Mouse (Mus musculus) spleen, adult 12 weeks (tissue): Measurements from ENCODE around the gene Abtb2.

Experiments
- DNase-seq: peaks from one replicate; pipeline ENCODE4 v3.0.0; 2022; ENCODE audit warnings: low spot score

Abtb2 gene

DNA sequence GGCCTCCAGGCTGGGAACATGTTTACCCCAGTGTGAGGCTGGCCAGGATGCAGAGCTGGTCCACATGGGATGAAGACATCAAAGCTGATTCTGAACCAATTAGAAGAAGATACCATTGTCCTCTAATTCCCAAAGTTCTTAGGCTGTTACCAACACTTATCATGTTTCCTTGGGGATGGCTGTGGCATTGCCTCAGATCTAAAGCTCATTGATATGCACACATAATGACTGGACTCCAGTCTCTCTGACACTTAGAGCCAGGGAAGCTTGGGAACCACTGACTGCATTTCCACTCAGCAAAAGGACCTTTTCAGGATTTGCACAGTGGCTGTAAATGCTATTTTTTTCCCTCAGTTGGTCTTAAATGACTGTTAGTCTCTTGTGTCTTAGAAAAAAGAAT is 52.3 kb downstream of the Abtb2 start:
- DNase-seq = no peak

DNA sequence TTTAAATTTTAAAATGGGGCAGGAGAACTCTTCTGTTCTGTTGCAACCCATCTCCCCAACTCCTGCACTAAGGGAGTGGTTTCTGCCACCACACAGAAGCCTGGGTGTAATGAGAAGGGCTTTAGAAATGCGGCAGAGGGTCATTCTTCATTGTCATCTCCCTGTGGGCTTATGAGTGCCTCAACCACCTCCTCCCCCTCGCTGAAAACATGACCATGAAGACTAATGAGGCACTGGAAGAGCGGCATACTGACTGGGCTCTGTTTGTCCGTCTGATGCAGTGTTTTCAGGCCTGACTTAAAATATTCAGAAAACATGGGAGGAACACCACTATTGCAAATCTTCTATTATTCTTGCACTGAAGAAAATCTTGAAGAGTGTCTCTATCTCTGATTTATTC is 56.8 kb downstream of the Abtb2 start:
- DNase-seq = no peak

DNA sequence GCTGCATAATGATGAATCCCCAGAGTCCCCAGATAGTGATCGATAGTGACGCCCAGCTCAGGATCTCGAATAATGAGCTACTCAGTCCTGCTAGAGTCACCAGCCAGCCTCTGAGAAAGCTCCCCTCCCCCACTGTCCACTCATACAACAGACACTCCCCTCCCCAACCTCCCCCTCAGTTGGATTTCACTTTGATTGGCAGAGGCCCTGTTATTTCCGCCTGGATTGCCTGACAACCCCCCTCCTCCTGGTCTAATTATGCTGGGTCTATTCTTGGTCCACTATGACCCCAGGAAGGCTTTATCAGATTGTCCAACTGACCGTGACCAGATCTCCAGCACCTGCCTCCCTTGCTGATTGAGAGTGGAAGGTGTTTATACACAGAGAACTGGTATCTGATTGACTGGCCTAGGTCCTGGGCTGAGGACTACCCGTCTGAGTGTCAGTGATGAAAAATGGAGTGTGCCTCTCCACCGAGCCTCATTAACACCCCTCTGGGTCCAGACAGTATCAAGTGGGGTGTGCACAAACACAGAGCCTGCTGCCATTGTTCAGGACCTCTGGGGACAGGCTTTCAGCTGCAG is 59.3 kb downstream of the Abtb2 start:
- DNase-seq = no peak

DNA sequence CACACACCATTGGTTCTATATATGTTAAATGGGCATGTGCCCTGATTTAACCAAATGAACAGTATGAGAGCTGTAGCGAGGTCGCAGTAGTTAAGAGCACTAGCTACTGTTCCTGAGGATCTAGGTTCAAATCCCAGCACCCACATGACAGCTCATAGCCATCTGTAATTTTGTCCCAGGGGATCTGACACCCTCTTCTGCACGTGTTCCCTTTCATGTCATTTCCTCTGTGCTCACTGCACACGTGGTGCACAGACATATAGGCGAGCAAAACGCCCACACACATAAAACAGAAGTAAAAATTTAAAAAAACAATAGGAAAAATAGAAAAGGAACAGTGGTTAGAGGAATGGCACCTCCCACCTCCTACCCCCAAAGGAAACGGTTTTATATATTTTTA is 61.0 kb downstream of the Abtb2 start:
- DNase-seq = no peak

DNA sequence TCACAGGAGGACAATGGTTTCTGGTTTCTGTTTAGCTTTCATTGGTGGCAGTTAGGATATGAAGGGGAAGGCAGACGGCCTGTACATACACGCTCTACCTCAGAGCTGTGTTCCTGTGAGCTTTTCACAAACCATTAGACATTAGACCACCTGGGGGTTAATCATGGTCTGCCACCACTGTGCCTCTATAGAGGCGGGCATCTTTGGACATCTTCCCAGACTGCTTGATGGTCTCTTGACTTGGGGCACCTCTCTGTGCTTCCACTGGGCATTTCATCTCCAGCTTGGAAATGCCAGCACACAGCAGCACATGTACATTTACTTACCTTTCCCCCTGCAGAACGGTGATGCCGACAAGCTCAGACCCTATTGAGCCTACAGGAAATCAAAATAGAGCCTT is 63.8 kb downstream of the Abtb2 start:
- DNase-seq = no peak

DNA sequence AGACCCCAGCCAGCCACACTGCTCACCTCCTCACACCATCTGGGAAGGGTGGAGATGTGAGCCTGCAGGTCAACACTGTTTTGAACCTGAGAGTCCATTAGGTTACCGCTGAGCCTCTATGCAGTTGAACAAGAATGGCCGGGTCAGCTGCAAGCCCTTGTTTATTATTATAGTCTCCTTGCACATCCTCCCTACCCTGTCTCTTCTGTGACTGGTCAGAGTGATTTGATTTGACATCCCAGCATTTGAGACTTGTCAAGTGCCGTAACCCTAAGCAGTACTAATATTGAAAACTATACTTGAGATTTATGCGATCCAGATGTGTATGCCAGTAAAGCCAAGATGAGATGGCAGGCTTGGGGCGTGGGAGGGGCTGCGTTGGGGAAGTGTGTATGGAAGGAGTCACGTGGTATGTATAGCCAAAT is 65.2 kb downstream of the Abtb2 start:
- DNase-seq = no peak

DNA sequence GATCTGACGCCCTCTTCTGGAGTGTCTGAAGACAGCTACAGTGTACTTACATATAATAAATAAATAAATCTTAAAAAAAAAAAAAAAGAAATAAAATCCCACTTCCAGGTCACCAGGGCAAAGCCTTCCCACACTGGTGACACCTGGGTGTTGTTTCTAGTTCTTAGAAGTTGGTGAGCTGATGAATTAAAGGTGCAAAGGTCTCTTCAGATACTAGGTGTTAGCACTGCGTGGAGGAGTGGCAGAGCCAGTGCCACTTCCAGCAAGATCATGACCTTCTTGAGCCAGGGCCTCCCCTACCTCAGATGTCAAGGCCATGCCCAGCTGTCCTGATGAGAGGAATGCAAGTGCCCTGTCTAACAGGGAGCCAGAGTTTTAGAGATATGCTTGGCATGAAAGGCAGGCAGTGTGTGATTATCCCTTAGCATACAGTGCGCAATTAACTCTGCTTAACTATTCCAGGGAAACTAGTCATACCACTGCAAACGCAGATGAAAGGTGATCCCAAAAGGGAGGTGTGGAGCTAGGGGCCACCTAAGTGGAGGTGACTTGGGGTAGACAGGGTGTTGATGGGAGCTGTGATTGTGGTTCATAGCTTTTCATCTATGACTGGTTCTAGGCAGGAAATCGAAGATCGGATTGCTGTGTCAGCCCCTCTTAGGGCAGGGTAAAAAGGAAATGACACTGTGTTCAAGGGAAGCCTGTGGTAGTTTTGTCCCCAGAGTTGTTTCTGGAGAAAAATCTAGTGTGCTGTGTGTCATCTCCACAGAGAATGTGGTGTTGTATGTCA is 66.2 kb downstream of the Abtb2 start:
- peak; percentile 2 for DNase-seq

DNA sequence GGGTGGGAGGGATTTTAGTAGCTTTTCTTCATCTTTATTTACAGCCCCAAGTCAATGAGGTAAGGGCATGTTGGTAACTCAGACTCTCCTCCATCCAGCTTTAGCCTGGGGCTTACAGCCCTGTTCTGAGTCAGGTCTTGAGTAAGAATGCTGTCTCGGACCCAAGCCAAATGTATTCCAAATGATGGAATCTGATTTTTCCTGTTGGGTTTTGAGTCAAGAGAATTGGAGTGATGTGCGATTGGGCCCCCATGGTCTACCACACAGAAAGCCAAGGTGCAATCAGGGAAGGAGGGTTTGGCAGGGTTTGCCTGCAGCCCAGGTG is 66.8 kb downstream of the Abtb2 start:
- no peak for DNase-seq

DNA sequence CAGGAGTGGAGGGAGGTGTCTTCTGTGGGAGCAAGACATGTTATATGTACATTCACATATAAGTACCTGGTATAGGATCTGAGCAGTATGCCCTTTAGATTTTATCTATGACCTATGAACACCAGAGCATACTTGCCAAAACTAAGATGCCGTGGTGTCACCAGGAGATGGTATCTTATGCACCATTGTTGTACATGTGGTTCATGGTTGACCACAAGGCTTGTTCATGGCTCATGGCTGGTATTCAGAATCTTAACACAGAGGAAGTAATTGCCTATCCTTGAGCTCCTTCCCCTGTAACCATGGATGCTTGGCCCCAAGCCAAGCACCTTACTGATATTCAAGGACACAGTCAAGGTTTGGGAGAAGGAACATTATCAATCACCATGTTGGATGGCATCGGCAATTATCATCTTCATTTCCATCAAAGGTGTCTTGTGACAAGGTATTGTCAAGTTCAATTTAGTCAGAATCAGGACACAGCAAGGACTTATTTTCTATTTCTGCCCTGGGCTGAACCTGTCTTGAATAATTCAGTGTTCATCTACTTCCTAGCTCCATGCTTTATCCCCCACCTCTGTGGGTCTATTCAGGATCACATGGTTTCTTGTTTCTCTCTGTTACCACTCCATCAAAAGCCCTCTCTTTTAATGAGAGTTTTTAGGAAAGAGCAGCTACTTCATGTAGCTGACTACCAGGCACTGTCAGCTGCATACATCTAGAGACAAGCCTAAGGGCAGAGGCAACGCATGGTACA is 69.8 kb downstream of the Abtb2 start:
- DNase-seq = no peak

DNA sequence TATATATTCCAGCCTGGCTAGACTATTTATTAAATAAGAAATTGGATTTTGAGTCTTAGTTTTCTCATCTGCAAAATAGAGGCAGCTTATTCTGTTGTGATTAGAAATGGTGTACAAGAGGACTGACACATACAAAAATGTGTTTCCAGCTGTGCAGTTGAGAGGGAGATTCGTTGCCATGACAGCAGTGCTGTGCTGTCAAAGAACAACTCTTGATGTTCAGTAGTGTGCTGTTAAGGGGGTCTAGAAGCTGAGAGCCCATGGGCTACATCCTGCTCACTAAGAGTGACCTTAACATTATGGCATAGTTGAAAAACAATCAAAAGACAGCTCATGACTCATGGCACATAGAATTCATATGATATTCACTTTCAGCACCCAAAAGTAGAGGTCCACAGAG is 71.3 kb downstream of the Abtb2 start:
- DNase-seq = no peak

DNA sequence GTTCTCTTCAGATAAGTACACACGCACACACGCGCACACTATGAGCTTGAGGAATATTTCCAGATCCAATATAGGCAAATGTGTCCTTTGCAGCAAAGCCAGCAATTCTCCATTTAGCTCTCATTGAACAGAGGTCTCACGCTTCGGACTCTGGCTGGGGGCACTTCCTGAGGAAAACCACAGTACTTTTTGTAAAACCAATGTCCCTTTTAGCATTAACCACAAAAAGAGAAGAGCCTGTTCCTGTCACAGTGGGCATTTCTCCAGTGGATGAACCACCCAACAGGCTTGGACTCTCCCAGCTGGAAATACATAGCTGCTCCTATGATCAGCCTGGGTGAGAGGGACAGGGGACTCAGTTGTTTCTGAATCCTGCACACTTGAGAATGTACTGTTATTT is 71.8 kb downstream of the Abtb2 start:
- no peak for DNase-seq

DNA sequence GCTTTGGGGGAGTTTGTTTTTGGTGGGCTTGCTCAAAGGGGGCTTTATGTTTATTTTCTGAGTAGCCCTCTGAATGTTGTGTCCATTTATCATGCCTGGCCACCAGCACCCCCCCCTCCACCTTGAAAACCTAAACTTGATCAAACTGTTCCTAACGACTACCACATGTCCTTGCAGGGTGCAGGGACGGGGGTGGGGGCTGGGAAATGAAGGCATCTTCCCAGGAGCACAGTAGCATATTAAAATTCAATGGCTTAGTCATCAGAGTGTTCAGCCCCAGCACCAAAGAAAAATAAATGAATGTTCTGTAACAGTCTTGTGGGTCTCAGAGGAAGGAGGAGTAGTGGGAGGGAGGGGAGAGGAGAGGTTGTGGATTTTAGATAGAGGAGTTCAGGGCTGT is 73.6 kb downstream of the Abtb2 start:
- no peak for DNase-seq

DNA sequence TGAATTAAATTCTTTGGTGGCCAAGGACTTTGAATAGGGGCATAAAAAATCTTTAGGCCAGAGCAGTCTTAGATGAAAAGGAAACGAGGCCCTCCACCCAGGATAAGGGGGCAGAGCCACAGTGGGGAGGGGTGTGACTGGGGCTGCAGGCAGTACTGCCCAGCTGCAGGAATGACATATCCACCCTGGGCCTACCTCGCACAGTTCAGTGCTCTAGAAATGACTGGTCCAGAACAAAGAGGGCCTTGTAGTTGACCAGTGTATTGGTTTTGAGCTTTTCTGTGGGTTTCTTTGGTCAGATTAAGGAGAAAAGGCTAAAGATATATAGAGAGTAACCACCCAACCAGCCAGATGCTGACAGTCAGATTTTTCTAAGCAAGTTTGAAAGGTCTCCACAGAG is 74.8 kb downstream of the Abtb2 start:
- DNase-seq = no peak

DNA sequence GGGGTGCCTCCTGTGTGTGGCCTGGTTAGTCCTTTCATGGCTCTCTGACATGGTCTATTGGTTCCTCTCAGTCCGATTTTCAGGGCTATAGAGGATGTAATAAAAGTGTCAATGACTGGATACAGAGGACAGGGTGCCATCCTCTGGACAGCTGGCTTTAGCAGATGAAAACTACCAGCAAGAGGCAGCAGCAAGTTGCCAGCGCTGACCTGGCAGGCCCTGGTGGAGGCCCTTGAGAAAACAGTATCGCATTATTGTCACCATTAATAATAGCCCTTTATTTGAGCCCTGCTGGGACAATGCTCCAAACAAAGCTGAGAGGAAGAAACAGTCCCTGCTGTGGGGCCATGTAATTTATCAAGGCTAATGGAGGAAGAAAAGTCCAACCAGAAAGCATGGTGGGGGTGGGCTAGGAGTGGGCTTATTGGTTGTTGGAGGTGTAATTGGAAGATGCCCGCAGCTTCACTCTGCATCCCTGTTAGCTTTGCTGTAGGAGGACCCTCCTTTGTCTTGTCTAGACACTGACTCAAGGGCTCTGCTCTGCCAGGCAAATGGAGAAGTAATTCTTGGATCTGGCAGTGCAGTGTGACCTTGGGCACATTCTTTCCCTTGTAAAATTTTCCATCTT is 77.6 kb downstream of the Abtb2 start:
- DNase-seq = no peak

DNA sequence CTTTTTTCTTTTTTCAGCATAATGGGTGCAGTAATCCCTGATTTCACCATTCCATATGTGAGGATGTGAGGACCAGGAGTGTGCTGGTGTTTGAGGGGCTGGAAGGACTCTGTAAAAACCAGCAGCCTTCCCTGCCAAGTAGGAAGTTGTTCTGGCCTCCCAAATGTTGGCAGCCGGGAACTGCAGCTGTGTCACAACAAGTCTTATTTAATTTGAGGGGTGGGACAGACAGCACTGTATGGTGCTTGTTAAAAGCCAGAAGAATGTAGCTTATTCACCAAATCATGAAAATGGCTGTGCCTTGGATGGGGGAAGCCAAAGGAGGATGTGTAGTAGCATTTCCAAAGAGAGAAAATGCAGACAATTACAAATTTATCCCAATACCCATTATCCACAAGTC is 78.3 kb downstream of the Abtb2 start:
- DNase-seq = no peak

DNA sequence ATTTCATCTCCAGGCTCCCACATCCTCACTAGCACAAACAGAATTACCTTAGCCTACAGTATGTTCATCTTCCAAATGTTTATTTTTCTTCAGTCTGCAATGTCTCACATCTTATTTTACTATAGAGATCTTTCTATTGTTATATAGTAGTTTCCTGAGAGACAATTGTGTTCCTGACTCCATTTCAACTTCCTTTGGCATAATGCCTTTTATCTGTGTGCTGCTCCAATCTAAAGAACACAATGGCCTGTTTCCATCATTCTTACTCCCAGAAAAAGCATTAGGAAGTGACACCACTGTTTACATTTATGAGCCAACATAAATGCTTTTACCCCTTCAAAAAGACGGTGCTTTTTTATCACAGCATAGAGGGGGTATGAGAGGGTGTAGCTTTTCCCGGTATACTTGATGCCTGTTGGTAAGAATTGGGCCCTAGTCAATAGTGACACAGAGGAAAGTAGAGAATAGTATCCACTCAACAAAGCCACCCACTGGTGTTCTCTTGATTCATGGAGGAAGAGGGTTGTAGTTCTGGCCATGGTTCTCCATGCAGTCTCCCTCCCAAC is 84.3 kb downstream of the Abtb2 start:
- DNase-seq = no peak

DNA sequence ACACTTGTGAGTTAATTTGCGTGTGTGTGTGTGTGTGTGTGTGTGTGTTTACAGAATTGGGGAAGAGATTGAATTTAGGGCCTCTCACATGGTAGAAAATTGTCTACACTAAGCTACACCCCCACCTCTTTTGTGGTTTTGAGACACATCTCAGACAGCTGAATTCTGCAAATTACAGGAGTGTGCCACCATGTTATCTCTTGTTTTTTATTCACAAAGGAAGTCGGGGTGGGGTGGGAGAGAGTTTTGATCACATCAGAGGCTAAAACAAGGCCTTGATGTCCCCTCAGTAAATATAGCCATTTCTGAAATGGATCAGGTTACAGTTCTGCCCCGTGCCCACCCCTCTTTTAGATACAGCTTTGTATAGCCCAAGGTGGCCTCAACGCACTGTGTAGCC is 86.0 kb downstream of the Abtb2 start:
- no peak for DNase-seq

DNA sequence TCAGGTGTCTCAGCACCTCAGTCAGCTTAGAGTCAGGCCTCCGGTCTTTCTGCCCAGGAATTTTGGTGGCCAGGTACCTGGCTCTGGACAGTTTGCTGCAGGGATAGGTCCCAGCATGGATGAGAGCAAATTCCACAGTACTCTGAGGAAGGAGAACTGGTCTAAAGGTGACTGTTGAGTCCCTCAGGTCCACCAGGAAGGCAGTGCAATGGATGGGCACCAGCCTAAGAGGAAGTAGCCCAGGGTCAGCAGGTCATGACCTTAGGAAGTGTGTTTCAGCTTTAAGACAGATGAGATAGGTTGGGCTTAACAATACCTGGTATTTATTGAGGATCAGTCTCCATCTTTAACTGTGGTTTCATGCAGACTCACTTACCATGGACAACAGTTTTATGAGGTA is 88.9 kb downstream of the Abtb2 start:
- no peak for DNase-seq

DNA sequence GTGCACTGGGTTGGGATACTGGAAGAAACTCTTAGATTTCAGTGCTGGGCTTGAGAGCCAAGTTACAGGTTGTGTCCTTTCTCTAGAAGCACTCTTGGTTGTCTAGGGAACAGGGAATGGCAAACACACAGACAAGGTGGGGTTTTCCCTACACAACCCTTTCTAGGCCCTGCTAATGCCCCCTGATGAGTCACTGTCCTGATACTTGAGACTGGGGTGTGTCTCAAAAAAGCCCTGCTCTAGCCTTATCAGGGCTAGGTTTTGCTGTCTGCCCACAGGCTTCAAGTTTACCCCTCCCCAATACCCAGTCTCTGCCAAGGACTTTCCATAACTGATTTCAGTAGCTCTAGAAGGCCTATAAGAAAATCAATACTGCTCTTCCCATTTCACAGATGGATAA is 89.9 kb downstream of the Abtb2 start:
- DNase-seq = no peak

DNA sequence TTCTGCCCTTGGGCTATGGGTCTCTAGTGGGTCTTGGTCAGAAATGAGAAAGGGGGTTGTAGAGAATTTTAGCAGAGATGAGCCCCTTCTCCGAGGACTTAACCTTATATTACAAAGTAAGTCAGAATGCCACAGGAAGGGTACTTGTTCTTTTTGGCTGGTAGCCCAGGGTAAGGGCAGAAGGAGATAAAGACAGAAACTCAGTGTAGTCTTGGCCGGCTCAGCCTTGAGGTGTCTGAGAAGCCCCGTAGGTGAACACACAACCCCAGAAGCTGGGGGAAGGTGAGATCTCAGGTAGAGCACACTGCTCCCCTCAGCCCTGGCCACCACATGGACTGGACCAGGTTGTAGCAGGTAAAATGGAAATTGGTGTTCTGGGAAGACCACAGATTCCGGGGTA is 93.1 kb downstream of the Abtb2 start:
- no peak for DNase-seq

DNA sequence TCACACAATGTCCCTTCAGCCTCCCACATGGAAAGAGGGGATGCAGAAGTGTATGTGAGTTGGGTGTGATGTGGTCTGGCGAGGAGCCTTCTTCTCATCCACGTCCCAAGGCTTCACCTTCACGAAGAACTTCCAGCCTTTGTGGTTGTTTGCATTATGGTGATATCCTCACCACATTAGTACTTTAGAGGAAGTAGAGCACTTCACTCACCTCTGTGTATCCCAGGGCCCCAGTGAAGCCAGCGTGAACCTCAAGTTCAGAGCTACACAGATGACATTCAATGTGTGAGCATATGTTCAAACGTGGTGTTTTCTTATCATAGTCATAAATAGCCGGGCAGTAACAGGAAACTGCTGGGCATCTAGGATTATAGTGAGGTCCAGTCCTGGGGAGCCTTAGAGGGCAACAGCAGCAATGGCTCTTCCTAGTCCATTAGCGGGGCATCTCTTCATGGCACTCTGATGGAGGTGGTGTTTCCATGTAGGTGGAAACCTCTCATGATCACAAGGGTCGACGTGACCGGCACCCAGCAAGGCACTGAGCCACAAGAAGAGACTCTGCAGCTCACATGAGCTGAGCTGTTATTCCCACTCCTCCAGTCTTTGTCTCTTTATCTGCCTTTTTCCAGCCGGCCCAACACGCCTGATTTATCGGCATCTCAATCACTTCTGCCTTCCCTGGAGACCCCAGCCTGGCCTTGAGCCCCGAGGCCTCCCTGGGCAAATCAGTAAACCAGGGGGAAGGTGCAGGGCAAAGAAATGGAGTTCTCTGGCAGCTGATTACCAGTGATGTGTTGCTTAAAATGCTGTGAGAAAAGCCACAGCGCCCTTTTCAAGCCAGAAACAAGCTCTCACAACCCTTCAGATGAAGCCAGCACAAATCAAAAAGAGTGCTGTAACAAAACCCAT is 93.8 kb downstream of the Abtb2 start:
- DNase-seq = no peak

DNA sequence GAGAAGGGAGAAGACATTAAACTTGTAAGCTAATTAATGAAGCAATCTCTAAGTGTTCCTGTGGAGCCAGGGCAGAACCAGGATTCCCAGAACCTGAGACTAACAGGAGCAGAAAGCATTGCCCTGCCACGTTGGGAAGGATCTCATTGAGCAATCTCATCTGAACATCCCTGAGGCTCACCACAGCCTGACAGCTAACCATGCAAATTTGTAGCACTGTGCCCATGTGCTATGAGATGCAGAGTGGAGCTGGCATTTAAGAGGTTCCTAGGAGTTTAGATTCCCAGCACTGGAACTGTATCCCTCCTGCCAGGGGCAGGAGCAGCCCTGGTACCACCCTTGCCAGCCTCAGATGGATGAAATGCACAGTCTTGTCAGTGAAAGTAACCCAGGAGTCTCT is 95.6 kb downstream of the Abtb2 start:
- DNase-seq = no peak
